Mouse (Mus musculus): ENCODE results near the gene Vmn1r19. TPM values are rescaled to one million over a fixed set of nuclear protein-coding genes. Genes with fewer than 3 reads are reported as not detected.

Vmn1r19 gene
- not detected for polyA plus RNA-seq (2014; fragmentation: Illumina TruSeq; extraction: RNeasy Lipid Tissue Mini Kit (QIAGEN cat#74804); ENCODE audit: low read depth, low replicate concordance)

GRCm38 (mm10) chr6:57403480-57403879 is at the start of gene Vmn1r19:
Gene Vmn1r19, plus strand, starts transcription at chr6:57403780.

DNA sequence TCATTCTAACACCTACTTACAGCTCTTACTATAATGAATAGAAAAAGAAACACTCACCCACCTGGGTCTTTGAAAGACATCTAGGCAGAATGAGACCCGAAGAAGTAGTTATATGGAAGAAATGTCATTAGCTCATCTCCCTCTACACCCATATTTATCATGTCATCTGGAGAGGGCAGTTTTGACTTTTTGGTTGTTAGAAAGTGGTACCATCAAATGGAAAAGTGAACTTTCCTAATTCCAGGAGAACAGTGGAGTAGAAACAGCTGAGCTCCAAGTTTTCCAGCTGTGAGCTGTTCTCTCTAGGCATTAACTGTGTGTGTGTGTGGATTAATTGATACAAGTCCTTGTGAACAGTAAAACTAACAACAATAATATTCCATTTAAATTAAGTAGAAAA is 40.0 kb upstream of the Vmn1r19 start, which contains the start of gene Vmn1r17:
Vmn1r17 (minus strand) TSS at position 101 of the 400 bp plus-strand sequence.

GRCm38 (mm10) chr6:57395683-57396082 is 7.9 kb upstream of the Vmn1r19 start, which contains the start of gene Vmn1r18:
Gene Vmn1r18, minus strand, starts transcription at chr6:57395783.

GRCm38 (mm10) chr6:57428630-57429029 is 25.1 kb downstream of the Vmn1r19 start, which contains the start of gene Vmn1r20:
Gene Vmn1r20, plus strand, starts transcription at chr6:57428930.

Other genes starting within 250 kb of the Vmn1r19 start
- gene Vmn1r12, start 246.9 kb upstream of the Vmn1r19 start, polyA plus RNA-seq (2014; fragmentation: Illumina TruSeq; extraction: RNeasy Lipid Tissue Mini Kit (QIAGEN cat#74804); ENCODE audit: low read depth, low replicate concordance): not detected
- not detected for gene Vmn1r13, start 200.5 kb upstream of the Vmn1r19 start, polyA plus RNA-seq (2014; fragmentation: Illumina TruSeq; extraction: RNeasy Lipid Tissue Mini Kit (QIAGEN cat#74804); ENCODE audit: low read depth, low replicate concordance)
- not detected for gene Vmn1r14, start 172.1 kb upstream of the Vmn1r19 start, polyA plus RNA-seq (2014; fragmentation: Illumina TruSeq; extraction: RNeasy Lipid Tissue Mini Kit (QIAGEN cat#74804); ENCODE audit: low read depth, low replicate concordance)
- not detected for gene Vmn1r15, start 145.8 kb upstream of the Vmn1r19 start, polyA plus RNA-seq (2014; fragmentation: Illumina TruSeq; extraction: RNeasy Lipid Tissue Mini Kit (QIAGEN cat#74804); ENCODE audit: low read depth, low replicate concordance)
- not detected for gene Vmn1r16, start 74.3 kb upstream of the Vmn1r19 start, polyA plus RNA-seq (2014; fragmentation: Illumina TruSeq; extraction: RNeasy Lipid Tissue Mini Kit (QIAGEN cat#74804); ENCODE audit: low read depth, low replicate concordance)
- gene Vmn1r17, start 40.1 kb upstream of the Vmn1r19 start, polyA plus RNA-seq (2014; fragmentation: Illumina TruSeq; extraction: RNeasy Lipid Tissue Mini Kit (QIAGEN cat#74804); ENCODE audit: low read depth, low replicate concordance): not detected
- gene Vmn1r18, start 8.0 kb upstream of the Vmn1r19 start, polyA plus RNA-seq (2014; fragmentation: Illumina TruSeq; extraction: RNeasy Lipid Tissue Mini Kit (QIAGEN cat#74804); ENCODE audit: low read depth, low replicate concordance): not detected
- gene Vmn1r20, start 25.1 kb downstream of the Vmn1r19 start, polyA plus RNA-seq (2014; fragmentation: Illumina TruSeq; extraction: RNeasy Lipid Tissue Mini Kit (QIAGEN cat#74804); ENCODE audit: low read depth, low replicate concordance): not detected
- gene Ppm1k, start 131.7 kb downstream of the Vmn1r19 start, polyA plus RNA-seq (2014; fragmentation: Illumina TruSeq; extraction: RNeasy Lipid Tissue Mini Kit (QIAGEN cat#74804); ENCODE audit: low read depth, low replicate concordance): 5.9 TPM
- 5.3 TPM for gene Herc6, start 177.2 kb downstream of the Vmn1r19 start, polyA plus RNA-seq (2014; fragmentation: Illumina TruSeq; extraction: RNeasy Lipid Tissue Mini Kit (QIAGEN cat#74804); ENCODE audit: low read depth, low replicate concordance)

Measured in adipose tissue, adult 10 weeks (tissue).